Mouse (Mus musculus): ENCODE measurements around the gene Crlf1. TPM values are rescaled to one million over a fixed set of nuclear protein-coding genes. Genes with fewer than 3 reads are reported as not detected.

Gene Crlf1
- polyA plus RNA-seq, 1 experiment = 3.4 TPM

DNA sequence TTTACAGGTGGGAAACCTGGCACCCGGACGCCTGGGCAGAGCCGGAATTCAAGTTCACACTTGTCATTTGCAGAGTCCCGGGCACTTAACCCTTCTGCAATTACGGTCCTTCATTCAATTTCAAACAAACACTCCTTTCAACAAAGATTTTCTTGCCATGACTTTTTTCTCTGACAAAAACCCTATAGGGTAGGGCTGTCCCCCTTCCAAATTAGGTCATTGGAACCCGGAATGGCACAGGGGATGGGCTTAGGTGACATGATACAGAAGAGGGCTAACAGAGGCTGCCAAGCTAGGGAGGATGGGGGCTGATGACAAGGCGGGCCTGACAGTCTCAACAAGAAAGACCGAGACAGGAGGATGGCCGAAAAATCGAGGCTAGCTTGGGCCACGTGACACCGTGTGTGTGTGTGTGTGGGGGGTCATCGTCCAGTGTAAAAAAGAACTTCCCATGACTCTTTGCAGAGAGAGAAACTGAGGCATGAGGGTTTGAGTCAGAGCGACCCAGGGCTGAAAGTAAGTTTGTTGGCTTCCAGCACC lies 4.0 kb upstream of the Crlf1 start:
- WGBS = 2% methylated on average over 14 of the region's 14 CpGs
- H3K27me3 ChIP-seq (ENCODE audit: control insufficient read depth, insufficient read depth, low read length) = peaks cover 46% of the 10 kb centered on the region
- DNase-seq (ENCODE audit: low read depth in 1 of 2, low spot score in 2 of 2) = no peak

DNA sequence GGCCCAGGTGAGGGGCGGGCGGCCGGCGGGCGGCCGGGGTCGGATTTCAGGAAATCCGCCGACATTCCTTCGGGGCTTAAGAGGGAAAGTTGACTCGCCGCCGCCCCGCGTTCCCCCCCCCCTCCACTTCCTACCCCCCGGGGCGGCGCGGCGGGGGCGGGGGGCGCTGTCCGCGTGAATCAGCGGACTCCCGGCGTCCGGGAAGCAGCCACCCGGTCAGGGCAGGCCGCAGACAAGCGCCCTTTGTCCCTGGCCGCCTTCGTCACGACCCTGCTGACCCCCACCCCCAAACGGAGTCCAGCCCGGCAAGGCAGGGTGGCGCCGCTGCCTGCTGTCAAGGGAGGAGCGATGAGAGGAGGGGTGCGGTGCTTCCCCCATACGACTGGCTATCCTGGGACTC lies 3.4 kb upstream of the Crlf1 start:
- peak overlapping the region; percentile 0; the same call in 1 of the 2 replicates for H3K4me3 ChIP-seq (ENCODE audit: extremely low read depth, insufficient read depth, insufficient read length)
- H3K4me1 ChIP-seq (ENCODE audit: control insufficient read depth, insufficient read depth, insufficient read length) = peaks cover 23% of the 10 kb centered on the region
- DNase-seq (ENCODE audit: low read depth in 1 of 2, low spot score in 2 of 2) = no peak
- no peak overlapping the region for H3K27ac ChIP-seq (ENCODE audit: insufficient read depth, low read length)
- H3K27me3 ChIP-seq (ENCODE audit: control insufficient read depth, insufficient read depth, low read length) = peaks cover 50% of the 10 kb centered on the region
- H3K36me3 ChIP-seq (ENCODE audit: control insufficient read depth, insufficient read depth, low read length) = no peaks in the 10 kb centered on the region
- no peak for TF ChIP-seq POLR2A (IDR thresholded peaks at IDR 0.05; ENCODE audit: low read depth, low read length)
- no peak for TF ChIP-seq CTCF (IDR thresholded peaks at IDR 0.05; ENCODE audit: extremely low read depth, insufficient read depth, insufficient read length, insufficient replicate concordance)
- WGBS = 2% methylated on average over 12 of the region's 41 CpGs

More for the DNA sequence above, 4.0 kb upstream of the Crlf1 start:
- Histone ChIP-seq H3K36me3 (ENCODE audit: control insufficient read depth, insufficient read depth, low read length) (no peaks in the 10 kb centered on the region), H3K4me1 (ENCODE audit: control insufficient read depth, insufficient read depth, insufficient read length) (peaks cover 18% of the 10 kb centered on the region), H3K27ac (ENCODE audit: insufficient read depth, low read length) (no peak overlapping the region), H3K4me3 (ENCODE audit: extremely low read depth, insufficient read depth, insufficient read length) (peak overlapping the region; percentile 0; the same call in 1 of the 2 replicates)
- TF ChIP-seq CTCF (IDR thresholded peaks at IDR 0.05; ENCODE audit: extremely low read depth, insufficient read depth, insufficient read length, insufficient replicate concordance) (no peak), POLR2A (IDR thresholded peaks at IDR 0.05; ENCODE audit: low read depth, low read length) (no peak)

DNA sequence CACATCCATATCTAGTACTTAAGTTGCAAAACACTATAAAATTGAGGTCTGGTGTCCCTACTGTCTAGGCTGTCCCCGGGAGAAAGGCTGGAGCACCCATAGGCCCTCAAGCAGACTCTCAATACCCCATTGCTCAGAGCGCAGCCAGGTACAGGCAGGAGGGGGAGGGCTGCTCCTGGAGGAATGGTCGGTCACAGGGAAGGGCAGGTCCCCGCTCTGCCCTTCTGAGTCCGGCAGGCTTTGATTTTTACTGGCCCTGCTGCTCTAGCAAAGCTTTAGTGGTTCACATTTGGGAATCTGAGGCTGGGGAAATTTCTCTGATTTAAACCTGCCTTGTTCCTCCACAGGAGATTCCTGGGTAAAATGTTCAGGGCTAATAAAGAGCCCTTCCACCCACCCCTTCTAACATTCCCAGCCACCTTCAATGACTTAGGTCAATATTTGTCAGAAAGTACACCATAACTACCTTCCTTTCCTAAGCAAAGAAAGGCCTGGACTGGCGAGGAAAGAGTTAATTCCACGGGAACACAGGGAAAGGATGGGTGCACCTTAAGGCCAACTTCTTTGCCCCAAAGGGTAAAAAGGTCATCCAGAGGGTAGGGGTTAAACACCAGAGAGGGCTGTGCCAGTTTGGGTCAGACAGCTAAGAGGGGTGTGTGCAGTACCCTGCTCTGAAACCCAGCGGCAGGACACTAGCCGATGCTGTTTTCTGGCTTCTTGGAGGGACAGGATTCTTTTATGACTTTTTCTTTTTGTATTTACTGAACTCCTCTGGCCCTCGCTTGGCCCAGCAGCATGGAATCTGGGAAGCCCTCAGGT lies 2.7 kb upstream of the Crlf1 start:
- TF ChIP-seq POLR2A (IDR thresholded peaks at IDR 0.05; ENCODE audit: low read depth, low read length) (no peak), CTCF (IDR thresholded peaks at IDR 0.05; ENCODE audit: extremely low read depth, insufficient read depth, insufficient read length, insufficient replicate concordance) (no peak)
- Histone ChIP-seq H3K27me3 (ENCODE audit: control insufficient read depth, insufficient read depth, low read length) (peaks cover 54% of the 10 kb centered on the region), H3K4me3 (ENCODE audit: extremely low read depth, insufficient read depth, insufficient read length) (no peak overlapping the region), H3K36me3 (ENCODE audit: control insufficient read depth, insufficient read depth, low read length) (no peaks in the 10 kb centered on the region), H3K27ac (ENCODE audit: insufficient read depth, low read length) (no peak overlapping the region), H3K4me1 (ENCODE audit: control insufficient read depth, insufficient read depth, insufficient read length) (peaks cover 23% of the 10 kb centered on the region)
- DNase-seq (ENCODE audit: low read depth in 1 of 2, low spot score in 2 of 2) = no peak
- WGBS = 34% methylated on average over 10 of the region's 10 CpGs

DNA sequence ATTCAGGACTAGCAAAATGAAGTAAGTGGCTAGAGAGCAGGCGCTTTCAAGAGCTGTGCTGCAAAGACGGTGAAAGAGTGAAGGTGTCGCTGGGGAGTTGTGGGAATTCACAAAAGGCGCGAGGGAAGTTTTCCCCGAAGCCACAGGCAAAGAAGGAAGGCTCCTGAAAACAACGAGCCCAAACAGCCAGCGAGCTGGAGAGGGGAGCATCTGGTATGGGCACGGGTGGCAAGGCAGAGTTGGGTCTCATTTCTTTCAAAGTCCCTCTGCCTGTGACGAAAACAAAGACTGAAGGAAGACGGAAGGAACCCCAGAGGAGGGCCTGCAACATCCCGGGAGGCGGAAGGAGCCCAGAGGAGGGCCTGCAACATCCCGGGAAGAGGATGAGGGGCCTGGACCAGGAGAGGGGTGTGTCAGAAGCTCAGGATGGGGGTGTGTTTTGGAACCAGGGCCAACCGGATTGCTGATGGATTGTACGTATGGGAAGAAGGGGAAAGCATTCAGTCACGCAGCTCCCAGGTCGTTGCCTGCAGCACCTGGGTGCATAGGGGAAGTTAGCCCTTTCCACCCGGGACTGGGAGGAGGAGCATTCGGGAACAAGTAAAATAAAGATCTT lies 2.0 kb upstream of the Crlf1 start:
- 6% methylated on average over 20 of the region's 20 CpGs for WGBS
- DNase-seq (ENCODE audit: low read depth in 1 of 2, low spot score in 2 of 2) = no peak
- H3K36me3 ChIP-seq (ENCODE audit: control insufficient read depth, insufficient read depth, low read length) = no peaks in the 10 kb centered on the region
- no peak for TF ChIP-seq POLR2A (IDR thresholded peaks at IDR 0.05; ENCODE audit: low read depth, low read length)
- TF ChIP-seq CTCF (IDR thresholded peaks at IDR 0.05; ENCODE audit: extremely low read depth, insufficient read depth, insufficient read length, insufficient replicate concordance) = no peak
- peaks cover 57% of the 10 kb centered on the region for H3K27me3 ChIP-seq (ENCODE audit: control insufficient read depth, insufficient read depth, low read length)
- no peak overlapping the region for H3K27ac ChIP-seq (ENCODE audit: insufficient read depth, low read length)
- H3K4me3 ChIP-seq (ENCODE audit: extremely low read depth, insufficient read depth, insufficient read length) = no peak overlapping the region
- peaks cover 23% of the 10 kb centered on the region for H3K4me1 ChIP-seq (ENCODE audit: control insufficient read depth, insufficient read depth, insufficient read length)

DNA sequence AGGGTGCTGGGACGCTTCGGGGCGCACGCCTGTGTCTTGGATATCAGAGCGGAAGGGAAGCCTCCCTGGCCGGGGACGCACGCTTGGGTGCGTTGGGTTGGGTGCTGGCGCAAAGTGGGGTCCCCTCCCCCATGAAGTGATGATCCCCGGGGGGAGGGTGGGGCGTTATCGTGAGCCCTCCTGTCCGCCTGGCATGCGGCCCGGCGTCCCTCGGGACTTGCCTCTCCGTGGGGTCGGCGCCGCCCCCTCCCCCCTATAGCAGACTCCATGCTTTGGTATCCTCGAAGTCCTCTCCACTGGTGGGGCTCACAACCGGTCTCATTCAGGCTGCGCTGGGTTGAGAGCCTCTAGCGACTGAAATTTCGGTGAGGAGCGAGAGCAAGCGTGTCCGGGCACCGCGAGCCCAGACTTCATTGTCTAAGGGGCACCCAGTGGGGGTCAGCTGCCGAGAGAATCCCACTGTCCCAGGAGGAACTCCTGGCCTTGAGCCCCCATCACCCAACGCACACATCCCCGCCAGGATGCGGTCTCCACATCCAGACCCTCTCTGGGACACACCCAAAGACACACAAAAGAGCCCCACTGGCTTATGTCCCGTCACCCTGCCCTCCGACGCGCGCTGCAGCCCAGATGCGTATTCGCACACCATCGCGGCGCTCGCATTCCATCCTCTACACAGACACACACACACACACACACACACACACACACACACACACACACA lies 896 bp downstream of the Crlf1 start:
- H3K36me3 ChIP-seq (ENCODE audit: control insufficient read depth, insufficient read depth, low read length) = no peaks in the 10 kb centered on the region
- 2% methylated on average over 47 of the region's 47 CpGs for WGBS
- H3K27me3 ChIP-seq (ENCODE audit: control insufficient read depth, insufficient read depth, low read length) = peaks cover 45% of the 10 kb centered on the region
- H3K4me1 ChIP-seq (ENCODE audit: control insufficient read depth, insufficient read depth, insufficient read length) = peaks cover 23% of the 10 kb centered on the region
- no peak overlapping the region for H3K27ac ChIP-seq (ENCODE audit: insufficient read depth, low read length)
- no peak overlapping the region for H3K4me3 ChIP-seq (ENCODE audit: extremely low read depth, insufficient read depth, insufficient read length)
- TF ChIP-seq CTCF (IDR thresholded peaks at IDR 0.05; ENCODE audit: extremely low read depth, insufficient read depth, insufficient read length, insufficient replicate concordance) (no peak), POLR2A (IDR thresholded peaks at IDR 0.05; ENCODE audit: low read depth, low read length) (no peak)
- no peak for DNase-seq (ENCODE audit: low read depth in 1 of 2, low spot score in 2 of 2)

DNA sequence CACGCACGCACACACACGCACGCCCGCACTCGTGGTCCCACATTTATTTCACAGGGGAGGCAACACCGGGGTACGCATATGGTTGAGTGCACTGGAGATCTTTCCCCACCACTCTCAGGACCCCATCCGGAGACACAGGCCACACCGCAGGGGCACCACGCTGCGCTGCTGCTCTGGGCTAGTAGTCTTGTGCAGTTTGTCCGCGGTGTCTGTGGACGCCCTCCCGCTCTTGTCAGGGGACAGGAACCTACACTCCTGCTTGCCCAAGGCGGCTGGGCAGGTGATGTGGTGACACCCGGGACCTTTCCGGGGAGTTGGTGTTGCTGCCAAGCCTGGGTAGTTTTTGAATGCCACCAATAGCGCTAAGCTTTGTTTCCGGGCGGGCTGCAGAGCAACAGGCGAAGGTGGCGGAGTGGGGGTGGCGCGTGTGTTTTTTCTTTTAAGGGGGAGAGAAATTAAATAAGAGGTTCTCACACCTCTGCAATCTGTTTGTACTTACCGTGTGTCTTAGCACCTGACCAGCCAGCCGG lies 1.5 kb downstream of the Crlf1 start:
- WGBS = 3% methylated on average over 28 of the region's 28 CpGs
- peaks cover 19% of the 10 kb centered on the region for H3K4me1 ChIP-seq (ENCODE audit: control insufficient read depth, insufficient read depth, insufficient read length)
- no peak for DNase-seq (ENCODE audit: low read depth in 1 of 2, low spot score in 2 of 2)
- H3K27me3 ChIP-seq (ENCODE audit: control insufficient read depth, insufficient read depth, low read length) = peaks cover 43% of the 10 kb centered on the region
- H3K36me3 ChIP-seq (ENCODE audit: control insufficient read depth, insufficient read depth, low read length) = no peaks in the 10 kb centered on the region
- TF ChIP-seq POLR2A (IDR thresholded peaks at IDR 0.05; ENCODE audit: low read depth, low read length) = no peak
- no peak for TF ChIP-seq CTCF (IDR thresholded peaks at IDR 0.05; ENCODE audit: extremely low read depth, insufficient read depth, insufficient read length, insufficient replicate concordance)
- H3K27ac ChIP-seq (ENCODE audit: insufficient read depth, low read length) = no peak overlapping the region
- H3K4me3 ChIP-seq (ENCODE audit: extremely low read depth, insufficient read depth, insufficient read length) = peak overlapping the region; percentile 28; the same call in 1 of the 2 replicates

Measured in spleen, adult 2 months (tissue).